Mouse (Mus musculus) urinary bladder, postnatal 36 days (tissue): ENCODE data around the gene Mindy1.
A peak's percentile ranks its signal among the peaks of the same experiment; 100 is the strongest.

Experiments used
- DNase-seq, 2 experiments: peaks; one replicate each; pipeline ENCODE4 v3.0.0; 2022; ENCODE audit warnings: low spot score in 2 of 2, mixed read lengths in 1 of 2

Gene Mindy1

DNA sequence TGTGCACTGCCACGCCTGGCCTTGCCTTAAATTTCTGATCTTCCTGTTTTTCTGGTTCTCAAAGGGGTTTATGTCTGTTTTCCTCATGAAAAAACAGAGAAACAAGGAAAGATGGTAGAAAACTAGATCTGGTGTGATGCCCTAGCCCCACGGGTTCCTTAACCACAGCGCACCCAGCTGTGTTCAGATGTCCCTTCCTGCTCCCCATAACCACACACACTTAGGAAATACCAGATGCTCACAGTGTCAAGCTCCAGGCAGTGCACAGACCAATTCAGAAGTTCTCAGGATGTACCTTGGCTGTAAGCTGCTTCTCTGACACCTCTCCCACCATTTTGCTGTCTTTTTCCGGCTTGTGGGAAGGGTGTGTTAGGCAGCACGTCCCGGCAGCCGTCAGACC is 13.2 kb downstream of the Mindy1 start:
- DNase-seq = no peak

DNA sequence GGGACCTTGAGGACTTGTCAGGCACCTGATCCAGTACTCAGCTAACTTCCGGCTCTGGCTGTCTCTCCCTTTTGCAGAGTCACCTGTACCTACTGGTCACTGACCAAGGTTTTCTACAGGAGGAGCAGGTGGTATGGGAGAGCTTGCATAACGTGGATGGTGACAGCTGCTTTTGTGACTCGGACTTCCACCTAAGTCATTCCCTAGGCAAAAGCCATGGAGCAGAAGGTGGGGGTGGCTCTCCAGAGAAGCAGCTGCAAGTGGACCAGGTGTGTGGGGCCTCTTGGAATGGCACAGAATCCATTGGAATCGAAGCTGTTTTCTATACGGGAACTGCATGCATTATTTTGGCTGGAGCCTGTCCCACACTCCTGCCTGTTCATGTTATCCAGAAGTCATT is 13.6 kb downstream of the Mindy1 start:
- DNase-seq = no peak

DNA sequence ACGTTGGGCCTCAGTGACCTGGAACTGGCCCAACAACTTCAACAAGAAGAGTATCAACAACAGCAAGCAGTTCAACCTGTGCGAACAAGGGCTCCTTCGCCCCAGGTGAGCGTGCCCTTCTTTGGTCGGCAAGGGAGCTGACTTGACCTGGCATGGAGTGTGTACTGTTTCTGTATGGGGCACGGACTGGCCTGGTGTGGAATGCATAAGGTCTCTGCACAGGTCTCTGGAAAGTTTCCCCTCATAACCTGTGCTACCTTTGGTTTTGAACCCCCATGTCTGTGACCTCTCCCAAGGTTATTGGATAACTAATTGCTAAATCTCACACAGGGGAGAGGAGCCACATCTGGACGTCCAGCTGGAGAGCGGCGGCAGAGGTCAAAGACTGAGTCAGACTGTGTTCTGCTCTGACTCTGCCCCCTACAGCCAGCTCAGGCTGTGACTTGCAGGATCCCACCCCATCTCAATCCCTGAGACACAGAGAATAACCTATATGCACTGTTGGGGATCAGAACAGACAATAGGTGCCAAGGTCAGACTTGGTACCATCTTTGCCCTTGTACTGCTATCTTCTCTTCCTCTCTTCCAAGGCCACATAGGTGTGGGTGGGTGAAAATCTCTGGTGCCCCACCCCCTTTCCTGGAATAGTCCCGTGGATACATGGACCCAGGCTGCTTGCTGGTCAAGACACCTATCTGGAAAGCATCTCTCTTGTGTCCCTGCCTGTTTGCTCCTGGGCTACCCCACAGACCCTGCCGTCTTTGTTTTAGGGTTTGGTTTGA is 14.4 kb downstream of the Mindy1 start:
- no peak for DNase-seq

DNA sequence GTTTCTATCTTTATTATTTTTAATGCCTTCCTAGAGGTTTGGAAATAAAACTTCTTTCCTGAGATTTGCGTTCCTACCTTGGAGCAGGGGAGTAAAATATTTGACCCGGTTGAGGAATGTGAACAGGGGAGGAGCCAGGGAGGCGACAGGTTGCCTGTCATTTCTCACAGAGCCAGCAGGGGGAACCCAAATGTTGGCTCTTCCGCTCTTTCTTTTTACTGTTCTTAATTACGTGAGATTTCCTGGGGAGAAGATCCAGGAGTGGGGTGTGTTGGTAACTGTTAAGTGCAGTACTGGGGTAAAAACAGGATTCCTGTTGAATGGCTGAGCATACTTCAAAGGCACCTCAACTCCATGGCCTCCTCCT is 14.9 kb downstream of the Mindy1 start:
- no peak for DNase-seq

DNA sequence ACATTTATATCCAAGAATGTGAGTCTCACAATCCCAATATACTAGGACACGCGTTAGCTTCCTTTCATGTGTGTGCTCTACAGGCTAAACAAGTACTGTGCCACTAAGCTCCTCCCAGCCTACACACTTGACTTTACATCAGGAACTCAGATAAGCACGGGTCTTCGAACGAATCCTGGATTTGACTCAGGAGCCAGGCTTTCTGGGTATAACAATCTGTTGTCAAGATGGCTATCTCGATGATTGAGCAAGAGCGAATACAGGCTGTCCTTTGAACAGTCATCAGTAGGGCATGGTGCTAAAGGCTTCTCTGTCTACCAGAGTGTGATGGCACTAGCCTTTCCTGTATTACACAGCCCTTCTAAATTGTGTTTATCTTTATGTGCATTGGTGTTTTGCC is 16.9 kb downstream of the Mindy1 start:
- no peak for DNase-seq

DNA sequence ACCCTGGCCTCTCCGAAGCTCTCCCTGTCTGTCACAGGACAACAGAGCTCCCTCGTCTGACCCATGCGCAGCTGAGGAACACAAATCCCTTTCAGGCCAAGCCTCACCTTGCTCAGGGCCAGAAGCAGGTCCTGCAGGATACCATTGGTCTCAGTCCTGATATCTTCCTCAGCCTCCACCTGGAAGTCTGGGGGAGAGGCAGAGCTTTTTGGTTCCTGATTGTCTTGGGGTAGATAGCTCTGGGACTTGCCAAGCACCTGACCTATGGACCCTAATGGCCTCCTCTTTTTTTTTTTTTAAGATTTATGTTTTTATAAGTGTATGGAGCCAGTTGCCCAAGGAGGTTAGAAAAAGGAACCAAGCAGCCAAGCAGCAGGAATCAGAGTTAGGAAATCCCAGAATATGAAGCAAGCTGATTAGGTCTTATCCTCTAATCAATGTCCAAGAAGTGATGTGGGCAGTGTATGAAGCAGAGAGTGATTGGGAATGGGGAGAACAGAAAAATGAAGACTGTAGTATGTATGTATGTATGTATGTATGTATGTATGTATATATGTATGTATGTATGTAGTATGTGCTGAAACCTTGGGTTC is 20.2 kb downstream of the Mindy1 start:
- DNase-seq = no peak

DNA sequence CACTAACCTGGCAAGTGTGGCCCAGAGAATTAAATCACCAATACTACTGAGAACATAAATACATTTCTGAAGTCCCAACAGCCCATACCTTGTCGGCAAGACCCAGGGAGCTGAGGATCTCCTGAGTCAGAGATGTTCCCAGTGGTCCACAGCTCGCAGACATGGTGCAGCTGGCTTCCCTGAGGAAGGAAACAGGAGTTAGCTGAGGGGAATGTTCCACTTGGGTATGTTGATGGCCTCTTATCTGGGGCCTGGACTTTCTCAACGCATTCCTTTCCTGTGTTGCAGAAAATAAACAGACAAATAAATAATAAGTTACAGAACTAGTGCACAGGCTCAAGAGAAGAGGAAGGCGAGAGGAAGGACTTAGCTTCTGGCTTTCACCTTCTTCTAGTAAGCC is 25.1 kb downstream of the Mindy1 start:
- no peak for DNase-seq

DNA sequence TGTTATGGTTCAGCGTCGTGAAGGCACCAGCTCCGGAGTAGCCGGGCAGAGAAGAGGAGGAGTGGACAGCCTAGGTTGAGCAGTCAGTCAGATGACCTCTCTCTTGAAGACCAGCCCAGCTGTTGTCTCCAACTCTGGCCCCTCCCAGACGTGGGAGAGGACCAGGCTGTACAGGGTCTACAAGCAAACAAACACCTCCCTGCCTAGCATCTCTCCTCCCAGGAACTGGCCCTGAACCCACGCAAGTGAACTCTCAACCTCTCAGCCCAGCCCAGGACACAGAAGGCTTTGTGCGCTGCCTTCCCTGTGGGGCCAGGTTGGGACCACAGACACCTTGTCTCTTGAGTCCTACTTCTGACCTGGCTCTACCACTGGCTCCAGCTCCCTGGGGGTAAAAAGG is 26.0 kb downstream of the Mindy1 start, which contains the start of gene Anxa9:
Gene Anxa9, minus strand, starts transcription at position 77 of the 400 bp plus-strand sequence.
- DNase-seq = no peak

DNA sequence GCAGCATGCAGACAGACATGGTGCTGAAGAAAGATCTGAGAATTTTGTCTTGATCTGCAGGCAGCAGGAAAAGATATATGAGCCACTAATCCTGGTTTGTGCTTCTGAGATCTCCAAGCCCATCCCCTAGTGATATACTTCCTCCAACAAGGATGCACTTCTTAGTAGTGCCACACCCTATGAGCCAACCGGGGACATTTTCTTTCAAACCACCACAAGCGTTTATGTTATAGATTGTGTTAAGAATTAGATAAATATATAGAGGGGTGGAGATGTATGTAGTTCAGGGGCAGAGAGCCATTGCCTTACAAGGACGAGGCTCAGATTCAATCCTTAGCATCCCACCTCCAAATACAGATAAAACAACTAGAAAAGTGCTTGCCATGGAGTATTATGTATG is 29.4 kb downstream of the Mindy1 start:
- DNase-seq = no peak

DNA sequence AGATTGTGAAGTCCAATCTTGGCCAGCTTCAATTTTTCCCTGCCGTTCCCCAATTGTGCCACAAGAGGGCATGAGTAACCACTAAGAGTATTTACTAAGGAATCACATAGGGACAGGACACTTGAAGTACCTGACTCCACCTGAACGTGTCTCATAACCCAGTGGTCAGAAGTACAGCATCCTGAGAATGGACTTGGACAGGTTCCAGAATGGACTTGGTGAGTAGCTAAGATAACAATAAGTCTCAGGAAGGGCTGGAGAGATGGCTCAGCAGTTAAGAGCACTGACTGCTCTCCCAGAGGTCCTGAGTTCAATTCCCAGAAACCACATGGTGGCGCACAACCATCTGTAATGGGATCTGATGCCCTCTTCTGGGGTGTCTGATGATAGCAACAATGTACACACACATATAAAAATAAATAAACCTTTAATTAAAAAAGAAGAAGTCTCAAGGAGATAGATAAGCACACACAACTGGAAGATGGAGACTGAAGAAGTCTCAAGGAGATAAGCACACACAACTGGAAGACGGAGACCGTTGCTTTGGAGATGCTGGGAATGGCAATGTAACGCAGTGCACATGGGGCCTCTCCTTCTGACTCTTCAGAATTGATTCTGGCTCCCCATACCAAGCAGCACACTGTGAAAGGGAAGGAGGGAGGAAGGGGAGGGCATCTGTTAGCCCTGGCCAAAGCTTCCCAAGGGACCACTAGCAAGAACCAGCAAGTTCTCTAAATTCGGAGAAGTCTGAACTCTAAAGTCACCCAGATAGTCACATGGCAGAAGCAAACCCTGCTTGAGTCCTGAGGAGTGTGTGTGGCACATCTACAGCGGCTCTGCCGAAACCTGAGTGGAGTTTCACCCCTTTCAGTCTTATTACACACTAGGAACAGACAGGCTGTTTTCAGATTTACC is 30.1 kb downstream of the Mindy1 start:
- DNase-seq = peak in 1 of 2 experiments; percentile 75

DNA sequence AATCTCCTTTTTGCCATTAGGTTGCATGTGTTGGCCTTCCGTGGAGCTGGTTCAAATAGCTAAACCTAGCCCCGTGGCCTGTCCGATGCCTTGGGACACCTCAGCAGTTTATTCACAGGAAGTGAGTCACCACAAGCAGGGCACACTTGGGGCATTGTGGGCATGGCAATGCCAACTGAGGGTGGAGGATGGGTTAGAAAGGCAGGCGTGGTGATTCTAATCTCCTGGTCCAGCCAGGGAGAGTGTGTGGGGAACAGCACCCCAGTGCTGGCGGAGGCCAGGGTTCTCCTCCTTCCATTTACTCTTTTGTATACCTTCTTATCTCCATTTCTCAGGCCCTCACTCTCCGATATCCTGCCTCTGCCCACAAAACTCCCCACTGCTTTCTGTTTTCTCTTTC is 31.5 kb downstream of the Mindy1 start:
- peak; percentile 60 to 69 for DNase-seq

DNA sequence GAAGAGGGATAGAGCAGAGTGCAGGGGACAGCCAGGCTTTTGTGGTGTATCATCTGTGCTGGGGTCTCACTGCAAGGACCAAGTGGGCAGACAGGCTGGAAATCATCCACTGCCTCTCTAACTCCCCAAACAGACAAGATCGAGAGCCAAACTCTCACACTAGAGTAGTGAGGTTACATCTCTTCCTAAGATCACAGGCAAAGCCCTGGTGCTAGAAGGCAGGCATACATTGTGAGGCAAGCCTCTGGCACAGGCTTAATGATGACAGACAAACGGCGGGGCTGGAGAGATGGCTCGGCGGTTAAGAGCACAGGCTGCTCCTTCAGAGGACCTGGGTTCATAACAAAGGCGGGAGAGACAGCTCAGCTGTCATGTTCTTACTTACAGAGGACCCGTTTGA is 32.3 kb downstream of the Mindy1 start:
- DNase-seq = no peak

DNA sequence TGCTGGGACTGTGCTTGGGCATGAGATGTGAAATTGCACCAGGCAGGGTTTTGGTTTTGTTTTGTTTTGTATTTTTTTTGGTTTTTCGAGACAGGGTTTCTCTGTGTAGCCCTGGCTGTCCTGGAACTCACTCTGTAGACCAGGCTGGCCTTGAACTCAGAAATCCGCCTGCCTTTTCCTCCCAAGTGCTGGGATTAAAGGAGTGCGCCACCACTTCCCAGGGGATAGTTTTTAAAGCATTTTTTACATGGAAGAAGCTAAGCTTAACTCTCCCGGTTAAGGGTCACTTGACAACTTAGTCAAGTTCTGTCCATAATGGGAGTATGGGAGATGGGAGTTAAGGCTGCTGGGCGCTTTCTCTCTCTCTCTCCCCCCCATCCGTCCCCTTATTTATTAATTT is 32.9 kb downstream of the Mindy1 start:
- DNase-seq = no peak

DNA sequence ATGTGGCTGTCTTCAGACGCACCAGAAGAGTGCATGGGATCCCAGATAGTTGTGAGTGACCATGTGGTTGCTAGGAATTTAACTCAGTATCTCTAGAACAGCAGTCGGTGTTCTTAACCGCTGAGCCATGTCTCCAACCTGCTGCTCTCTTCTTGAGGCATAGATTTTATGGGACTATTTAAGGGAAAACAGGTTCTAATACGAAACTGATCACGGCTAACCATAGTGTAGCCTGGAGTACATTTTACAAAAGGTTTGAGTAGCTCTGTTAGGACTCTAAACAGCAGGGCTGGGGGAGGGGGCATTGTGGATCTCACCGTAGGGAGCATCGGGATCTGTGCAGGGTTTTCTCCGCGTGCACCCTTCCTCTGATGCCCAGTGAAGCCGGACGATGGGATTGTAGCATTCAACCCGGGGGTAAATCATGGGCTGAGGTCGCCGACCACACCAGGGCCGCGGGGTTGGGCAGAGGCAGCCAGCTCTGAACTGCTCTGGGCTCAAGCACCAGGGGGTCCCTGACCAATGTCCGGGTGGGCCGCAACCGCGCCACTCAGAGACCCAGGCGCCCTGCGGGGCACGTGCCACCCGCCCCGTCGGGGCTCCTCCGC is 33.4 kb downstream of the Mindy1 start, which contains the start of gene Cers2:
Gene Cers2, plus strand, starts transcription at position 306 of the 608 bp plus-strand sequence.
- DNase-seq = no peak

DNA sequence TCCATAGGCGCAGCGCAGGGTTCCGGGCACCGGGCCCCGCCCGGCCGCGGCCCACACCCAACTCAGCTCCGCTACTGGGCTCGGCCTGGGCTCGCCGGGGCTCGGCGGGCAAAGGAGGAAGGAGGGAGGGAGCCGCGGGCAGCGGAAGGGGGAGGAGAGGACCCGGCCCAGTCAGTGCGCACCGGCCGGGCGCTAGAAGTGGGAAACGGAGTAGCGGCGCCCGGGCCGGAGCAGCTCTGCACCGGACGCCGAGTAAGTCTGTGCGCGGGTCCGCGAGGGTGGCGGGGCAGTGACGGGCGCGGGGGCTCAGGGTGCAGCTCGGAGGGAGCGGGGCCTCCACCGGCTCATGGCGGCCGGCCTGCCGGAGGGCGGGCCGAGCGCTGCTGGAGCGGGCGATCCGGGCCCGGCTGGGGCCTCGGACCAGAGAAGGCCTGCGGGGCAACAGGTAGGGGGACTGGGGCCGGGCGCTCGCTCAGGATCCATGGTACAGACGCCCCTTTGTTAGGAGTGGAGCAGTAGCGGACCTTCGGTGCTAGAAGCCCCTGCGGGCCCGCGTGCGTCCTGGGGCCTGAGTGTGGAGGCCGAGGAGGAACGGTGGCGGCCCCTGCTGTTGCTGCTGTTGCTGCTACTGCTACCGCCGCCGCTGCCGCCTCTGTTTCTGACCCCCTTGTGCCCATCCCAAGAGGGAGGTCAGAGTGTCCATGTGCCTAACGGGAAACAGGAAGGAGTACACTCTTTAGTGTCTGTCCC is 34.1 kb downstream of the Mindy1 start:
- DNase-seq = peak; percentile 88 to 93

DNA sequence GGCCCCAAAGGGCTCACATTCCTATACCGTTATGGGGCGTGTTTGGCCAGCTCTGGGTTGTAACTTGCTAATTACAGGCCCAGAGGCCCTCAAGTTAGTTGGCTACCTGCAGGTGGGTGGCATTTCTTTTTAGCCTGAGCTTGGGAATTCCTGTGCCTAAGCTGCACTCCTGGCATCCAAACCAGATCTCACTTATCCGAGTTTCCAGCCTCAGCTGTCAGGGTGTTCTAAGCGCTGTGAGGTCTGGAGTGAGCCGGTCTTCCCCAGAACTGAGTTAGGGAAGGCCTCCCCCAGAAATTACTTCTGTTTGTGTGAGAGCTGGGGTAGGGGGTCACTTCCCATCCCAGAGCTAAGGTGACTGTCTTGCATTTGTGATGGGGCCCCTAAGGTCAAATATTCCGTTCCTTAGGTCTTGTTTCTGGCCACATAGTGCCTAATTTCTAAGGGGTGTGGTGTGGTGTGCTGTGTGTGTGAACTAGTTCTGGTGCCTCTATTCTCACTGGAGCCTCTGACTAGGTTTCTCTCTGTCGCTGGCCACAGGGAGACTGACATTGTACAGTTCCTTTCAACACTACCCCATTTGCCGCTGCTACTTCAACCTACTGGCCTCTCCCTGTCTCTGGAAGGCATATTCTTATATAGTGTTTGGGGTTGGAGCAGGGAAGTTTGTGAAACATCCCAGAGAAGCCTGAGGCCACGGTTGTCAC is 34.9 kb downstream of the Mindy1 start:
- DNase-seq = no peak

DNA sequence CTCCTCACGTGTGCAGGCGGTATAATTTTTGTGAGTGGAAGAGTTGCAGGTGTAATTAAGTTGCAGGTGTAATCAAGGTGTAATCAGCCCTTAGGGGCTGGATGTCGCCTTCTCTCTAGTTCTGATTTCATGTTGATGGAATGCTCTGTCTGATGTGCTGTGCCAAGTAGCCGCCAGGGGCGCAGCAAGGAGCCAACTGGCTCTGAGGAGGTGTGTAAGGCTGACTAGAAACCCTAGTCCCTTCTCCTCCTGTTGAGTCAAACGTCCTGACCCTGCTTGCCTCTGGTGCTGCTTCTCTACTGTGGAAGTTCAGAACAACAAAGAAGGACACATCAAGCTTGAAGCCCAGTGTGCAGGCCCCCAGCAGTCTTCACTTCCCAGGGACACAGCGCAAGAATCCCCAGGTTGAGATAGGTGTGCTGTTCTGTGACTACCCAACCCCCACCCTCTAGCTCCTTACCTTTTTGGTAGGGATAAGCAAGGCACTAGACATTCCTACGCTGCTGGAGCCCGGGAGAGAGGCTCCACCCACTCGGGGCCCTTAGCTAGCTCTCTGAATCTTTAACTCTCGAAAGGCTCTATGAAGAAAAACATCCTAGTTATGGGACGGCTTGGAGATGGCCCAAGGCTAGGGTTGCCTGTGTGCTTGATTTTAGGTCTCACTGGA is 36.4 kb downstream of the Mindy1 start:
- peak in 1 of 2 experiments; percentile 72 for DNase-seq

DNA sequence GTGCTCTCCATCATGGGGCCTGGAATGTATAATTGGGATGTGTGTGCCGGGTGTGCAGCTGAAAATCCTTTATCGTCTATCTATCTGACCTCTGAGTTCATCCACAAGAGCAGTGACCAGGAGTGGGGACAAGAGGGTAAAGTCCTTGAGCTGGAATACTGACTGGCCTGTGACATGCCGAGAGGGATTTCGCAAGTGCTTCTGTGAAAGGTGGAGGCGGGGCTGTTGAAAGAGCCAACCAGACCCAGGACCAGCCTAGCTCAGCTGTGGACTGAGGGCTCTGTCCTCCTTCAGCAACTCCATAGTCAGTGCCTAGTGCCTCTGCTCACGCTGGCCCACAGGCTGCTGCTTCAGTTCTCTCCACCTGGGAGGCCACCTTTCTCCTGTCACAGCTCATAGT is 37.4 kb downstream of the Mindy1 start:
- DNase-seq = peak in 1 of 2 experiments; percentile 66

DNA sequence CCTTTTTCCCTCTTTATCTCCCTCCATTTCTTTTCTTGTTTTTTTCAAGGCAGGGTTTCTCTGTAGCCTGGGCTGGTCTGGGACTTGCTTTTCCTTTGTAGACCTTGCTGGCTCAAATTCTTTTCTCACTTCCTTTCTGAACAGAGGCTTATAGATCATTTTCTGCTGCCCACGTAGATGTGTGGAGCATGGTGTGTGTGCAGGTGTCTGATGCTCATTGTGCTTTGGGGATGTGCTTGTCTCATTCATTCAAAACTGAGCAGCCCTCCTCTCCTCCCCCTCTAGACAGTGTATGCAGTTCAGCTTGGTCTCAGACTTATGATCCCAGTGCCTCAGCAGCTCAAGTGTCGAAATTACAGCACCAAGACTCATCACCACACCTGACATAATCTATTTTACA is 38.0 kb downstream of the Mindy1 start:
- DNase-seq = no peak
